Mouse (Mus musculus) layer of hippocampus, adult 2 months (tissue): ENCODE measurements around the gene Cdk17. TPM values are rescaled to one million over a fixed set of nuclear protein-coding genes. Genes with fewer than 3 reads are reported as not detected.
A peak's percentile ranks its signal among the peaks of the same experiment; 100 is the strongest.

Experiments used
- DNase-seq, 2 experiments: peaks; one replicate each; pipeline ENCODE4 v3.0.0; 2022; ENCODE audit warnings: low spot score in 2 of 2
- H3K27ac ChIP-seq: fragments of 200-600 bp; 2 replicates; pipeline ENCODE4 v1.8.1; 2022
- H3K4me3 ChIP-seq: fragments of 200-600 bp; 2 replicates; pipeline ENCODE4 v1.8.1; 2022; ENCODE audit warnings: mild to moderate bottlenecking
- CTCF ChIP-seq: fragments of 200-600 bp; conservative IDR thresholded peaks from 2 replicates; pipeline ENCODE4 v1.8.1; 2022; ENCODE audit warnings: antibody characterized with exemption, mild to moderate bottlenecking, moderate library complexity
- total RNA-seq, 2 experiments: library from RNA; stranded (reverse); gene quantifications; 2 replicates each; pipeline ENCODE4 v1.2.3; 2021

Gene Cdk17
- total RNA-seq, 2 experiments from 2014 or later = 206 to 219 TPM

GRCm38 (mm10) chr10:93188440-93188999 lies 27.8 kb downstream of the Cdk17 start:
- DNase-seq = no peak
- Histone ChIP-seq H3K4me3 (no peak overlapping the region), H3K27ac (0 out of 2 replicates have a peak overlapping the region, but pooled peaks have one; percentile 14)
- no peak for TF ChIP-seq CTCF

DNA sequence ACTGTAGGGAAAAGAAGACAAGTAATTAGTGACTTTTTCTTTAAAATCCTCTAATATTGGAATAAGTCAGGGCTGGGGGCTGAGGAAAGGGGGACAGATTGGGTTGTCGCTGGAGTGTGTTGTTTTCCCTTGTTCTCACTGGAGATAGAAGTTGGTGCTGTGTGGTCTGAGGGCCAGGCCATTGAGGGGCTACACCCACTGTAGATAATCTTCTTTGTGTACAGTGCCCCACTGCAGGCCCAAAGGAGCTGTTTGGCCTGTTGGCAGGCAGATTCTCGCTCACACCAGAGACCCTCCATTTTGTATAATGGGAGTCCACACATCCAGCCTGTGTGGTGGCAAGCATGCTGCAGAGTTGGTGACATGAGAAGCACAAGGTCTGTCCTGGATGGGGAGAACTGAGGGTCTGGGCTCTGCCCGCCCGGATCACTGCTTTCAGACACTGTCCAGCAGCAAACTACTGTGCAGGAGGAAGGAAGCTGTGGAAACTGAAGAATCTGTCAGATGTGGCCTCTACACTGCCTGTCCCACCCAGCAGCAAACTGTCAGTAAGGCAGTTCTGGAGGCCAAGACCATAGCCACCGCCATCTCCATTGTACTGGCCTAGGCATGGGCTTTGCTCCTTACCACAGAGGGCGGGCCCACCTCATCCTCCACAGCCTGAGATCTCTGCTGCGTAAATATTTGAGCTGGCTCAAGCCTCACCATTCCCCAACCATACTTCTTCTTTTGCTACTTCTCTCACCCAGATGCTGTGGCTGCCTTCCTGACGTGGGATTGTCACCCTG lies 30.0 kb downstream of the Cdk17 start:
- no peak for TF ChIP-seq CTCF
- Histone ChIP-seq H3K27ac (peak overlapping the region; percentile 3; the same call in 1 of the 2 replicates), H3K4me3 (no peak overlapping the region)
- DNase-seq = no peak

- DNase-seq = no peak
- TF ChIP-seq CTCF = no peak
- no peak overlapping the region for H3K4me3 ChIP-seq
- peak overlapping the region; percentile 21; the same call in 1 of the 2 replicates for H3K27ac ChIP-seq
Measured at GRCm38 (mm10) chr10:93197092-93197491, 36.4 kb downstream of the Cdk17 start.

DNA sequence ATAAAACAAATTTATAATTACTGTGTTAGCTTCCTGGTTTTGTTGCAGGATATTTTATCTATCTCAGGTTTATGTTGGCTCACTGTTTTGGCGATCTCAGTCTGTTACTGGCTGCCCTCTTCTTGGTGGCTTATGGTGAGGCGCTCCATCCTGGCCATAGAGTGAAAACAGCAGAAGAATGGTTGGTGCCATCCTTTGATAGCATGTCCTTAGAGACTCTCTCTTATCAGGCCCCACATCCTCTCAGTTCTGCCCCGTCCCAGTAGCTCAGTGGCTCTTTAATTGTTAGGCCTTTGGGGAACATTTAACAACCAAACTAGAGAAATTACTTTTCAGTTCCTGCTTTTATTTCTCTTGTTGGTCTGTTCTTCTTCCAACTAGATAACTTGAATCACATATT lies 38.3 kb downstream of the Cdk17 start:
- H3K4me3 ChIP-seq = no peak overlapping the region
- no peak for DNase-seq
- no peak overlapping the region for H3K27ac ChIP-seq
- no peak for TF ChIP-seq CTCF

GRCm38 (mm10) chr10:93201846-93202458 lies 41.3 kb downstream of the Cdk17 start:
- H3K27ac ChIP-seq = no peak overlapping the region
- no peak for TF ChIP-seq CTCF
- H3K4me3 ChIP-seq = no peak overlapping the region
- no peak for DNase-seq

DNA sequence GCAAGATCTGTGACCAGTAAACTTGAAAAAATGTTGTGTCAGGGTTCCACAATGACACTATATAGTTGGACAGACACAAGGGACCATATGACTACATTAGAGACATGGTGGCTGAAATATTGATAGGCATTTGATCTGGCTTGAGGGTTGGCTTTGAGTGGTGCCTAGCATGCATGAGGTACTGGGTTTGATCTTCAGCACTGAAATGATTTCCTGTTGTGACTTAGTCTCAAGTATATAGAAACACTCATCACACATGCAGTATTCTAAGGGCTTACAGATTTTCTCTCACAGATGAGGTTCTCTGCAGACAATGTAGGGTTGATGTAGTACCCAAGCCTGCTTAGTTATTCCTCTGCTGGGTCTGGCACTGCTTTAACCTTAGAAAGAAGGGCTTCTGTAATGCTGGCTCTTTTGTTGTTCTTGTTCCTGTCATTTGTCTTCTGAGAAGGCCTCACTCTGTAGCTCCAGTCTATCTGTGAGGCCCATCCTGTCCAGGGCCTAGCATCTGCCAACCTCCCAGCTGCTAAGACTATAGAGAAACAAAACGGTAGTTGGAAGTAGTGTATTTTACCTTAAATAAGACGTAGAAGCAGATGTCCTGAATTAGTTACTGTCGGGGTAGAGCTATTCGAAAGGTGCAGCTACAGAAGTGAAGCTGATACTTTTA lies 44.7 kb downstream of the Cdk17 start:
- Histone ChIP-seq H3K27ac (no peak overlapping the region), H3K4me3 (no peak overlapping the region)
- no peak for DNase-seq
- no peak for TF ChIP-seq CTCF

DNA sequence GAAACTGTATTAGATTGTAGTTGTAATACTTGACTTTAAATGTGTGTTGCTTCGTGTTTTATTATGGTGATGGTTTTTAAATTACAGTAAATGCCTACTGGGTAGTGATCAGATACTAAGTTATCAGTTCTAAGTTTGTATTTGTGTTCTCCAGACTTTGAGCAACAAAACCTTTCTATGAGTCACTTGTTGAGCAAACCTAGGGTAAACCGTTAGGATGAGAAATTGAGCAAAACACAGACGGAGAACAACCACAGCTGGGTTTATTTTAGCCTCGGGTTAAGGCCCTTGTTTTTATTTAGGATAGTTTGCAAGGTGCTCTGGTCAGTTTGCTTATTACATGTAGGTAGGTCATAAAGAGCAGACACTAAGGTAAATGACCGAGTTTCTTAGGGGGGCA lies 46.5 kb downstream of the Cdk17 start:
- DNase-seq = no peak
- no peak overlapping the region for H3K27ac ChIP-seq
- no peak overlapping the region for H3K4me3 ChIP-seq
- TF ChIP-seq CTCF = no peak

GRCm38 (mm10) chr10:93212699-93213098 lies 52.0 kb downstream of the Cdk17 start:
- H3K4me3 ChIP-seq = no peak overlapping the region
- no peak overlapping the region for H3K27ac ChIP-seq
- no peak for TF ChIP-seq CTCF
- no peak for DNase-seq

GRCm38 (mm10) chr10:93213339-93213738 lies 52.7 kb downstream of the Cdk17 start:
- peak overlapping the region; percentile 1; the same call in 1 of the 2 replicates for H3K27ac ChIP-seq
- no peak for TF ChIP-seq CTCF
- no peak for DNase-seq
- no peak overlapping the region for H3K4me3 ChIP-seq

- no peak overlapping the region for H3K4me3 ChIP-seq
- no peak for DNase-seq
- TF ChIP-seq CTCF = no peak
- no peak overlapping the region for H3K27ac ChIP-seq
Measured at GRCm38 (mm10) chr10:93214251-93214650, 53.6 kb downstream of the Cdk17 start.

DNA sequence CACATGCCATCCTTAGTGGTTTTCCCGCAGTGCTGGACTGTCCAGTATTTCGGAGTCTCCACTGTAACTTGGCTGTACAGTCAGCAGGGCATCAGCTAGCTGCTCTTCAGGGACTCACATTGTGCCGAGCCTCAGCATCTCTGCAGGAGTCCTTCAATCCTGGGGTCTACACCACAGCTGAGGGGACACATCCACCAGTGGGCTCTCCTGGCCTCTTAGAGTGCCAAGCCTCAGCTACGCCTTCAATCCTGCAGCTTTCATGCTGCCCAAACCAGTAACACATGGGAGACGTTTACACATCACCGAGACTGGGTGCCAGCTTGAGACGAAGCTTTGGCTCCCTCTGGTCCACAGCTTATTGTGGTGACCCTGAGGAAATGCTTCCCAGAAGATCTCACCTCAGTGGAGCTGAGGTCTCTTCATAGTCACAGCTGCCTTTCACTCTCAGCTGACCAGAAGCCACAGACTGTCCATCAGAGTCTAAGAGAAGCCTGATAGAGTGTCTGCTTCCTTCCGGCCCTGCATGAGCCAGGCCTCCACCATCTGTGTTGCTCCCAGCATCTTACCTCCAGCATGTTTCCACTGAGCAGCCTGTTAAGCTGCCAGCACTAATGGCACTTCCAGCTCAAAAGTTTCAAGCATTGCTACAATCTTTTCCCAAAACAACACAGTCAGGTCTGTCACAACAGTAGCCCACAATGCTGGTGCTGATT lies 54.5 kb downstream of the Cdk17 start:
- TF ChIP-seq CTCF = no peak
- peak overlapping the region; percentile 62 for H3K27ac ChIP-seq
- DNase-seq = no peak
- no peak overlapping the region for H3K4me3 ChIP-seq

GRCm38 (mm10) chr10:93225751-93226150 lies 65.1 kb downstream of the Cdk17 start:
- TF ChIP-seq CTCF = no peak
- no peak for DNase-seq
- no peak overlapping the region for H3K27ac ChIP-seq

DNA sequence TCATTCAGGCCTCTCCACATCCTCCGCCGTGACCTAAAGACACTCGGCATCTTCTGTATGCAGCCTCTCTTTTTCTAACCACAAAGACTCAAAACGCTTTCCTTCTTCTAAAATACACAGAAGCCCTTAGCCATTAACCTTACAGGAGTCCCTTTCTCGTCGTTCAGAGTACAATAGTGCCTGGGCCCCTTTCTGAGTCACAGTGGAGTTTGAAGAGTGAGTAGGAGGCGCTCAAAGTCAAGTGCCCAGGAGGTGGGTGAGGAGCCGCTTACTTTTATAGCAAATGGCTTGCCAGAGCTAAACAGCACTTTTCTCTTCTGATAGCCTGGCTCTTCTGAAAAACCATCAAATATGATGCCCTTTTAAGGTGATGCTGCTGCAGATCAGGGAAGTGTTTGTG lies 67.2 kb downstream of the Cdk17 start:
- no peak for DNase-seq
- Histone ChIP-seq H3K4me3 (no peak overlapping the region), H3K27ac (no peak overlapping the region)
- TF ChIP-seq CTCF = no peak

More at GRCm38 (mm10) chr10:93225751-93226150, 65.1 kb downstream of the Cdk17 start:
- no peak overlapping the region for H3K4me3 ChIP-seq
